Mouse (Mus musculus): ENCODE results near the gene St5.

St5 gene

GRCm38 (mm10) chr7:109523741-109524441 is 179.5 kb downstream of the St5 start:
- DNase-seq, result no peak

GRCm38 (mm10) chr7:109523304-109523703 is 180.1 kb downstream of the St5 start:
- DNase-seq, result no peak

- DNase-seq, result no peak
Observed at GRCm38 (mm10) chr7:109522084-109522483, 181.3 kb downstream of the St5 start.

- no peak for DNase-seq
Observed at GRCm38 (mm10) chr7:109519936-109520335, 183.5 kb downstream of the St5 start.

- peak; percentile 99 for DNase-seq
Observed at GRCm38 (mm10) chr7:109518838-109519696, 184.3 kb downstream of the St5 start, which contains the start of gene Rpl27a. TSS of gene Rpl27a (plus strand) at chr7:109519147.

- DNase-seq, result no peak
Observed at GRCm38 (mm10) chr7:109518036-109518681, 185.2 kb downstream of the St5 start.

- DNase-seq, result no peak
Observed at GRCm38 (mm10) chr7:109516500-109516899, 186.9 kb downstream of the St5 start.

- DNase-seq, result no peak
Observed at GRCm38 (mm10) chr7:109511838-109512237, 191.6 kb downstream of the St5 start.

- no peak for DNase-seq
Observed at GRCm38 (mm10) chr7:109510799-109511198, 192.6 kb downstream of the St5 start.

GRCm38 (mm10) chr7:109508034-109508433 is 195.4 kb downstream of the St5 start, which contains the start of gene Trim66:
TSS of gene Trim66 (minus strand) at chr7:109508134.
- DNase-seq, result no peak

GRCm38 (mm10) chr7:109507572-109507971 is 195.8 kb downstream of the St5 start:
- DNase-seq, result no peak

- no peak for DNase-seq
Observed at GRCm38 (mm10) chr7:109507119-109507518, 196.3 kb downstream of the St5 start.

GRCm38 (mm10) chr7:109497507-109497906 is 205.9 kb downstream of the St5 start:
- no peak for DNase-seq

GRCm38 (mm10) chr7:109493319-109494316 is 209.8 kb downstream of the St5 start:
- peak; percentile 73 for DNase-seq

- DNase-seq, result peak; percentile 34
Observed at GRCm38 (mm10) chr7:109492616-109493318, 210.6 kb downstream of the St5 start.

GRCm38 (mm10) chr7:109484221-109484620 is 219.2 kb downstream of the St5 start:
- no peak for DNase-seq

GRCm38 (mm10) chr7:109480765-109481197 is 222.6 kb downstream of the St5 start:
- DNase-seq, result no peak

GRCm38 (mm10) chr7:109477926-109478325 is 225.5 kb downstream of the St5 start:
- no peak for DNase-seq

Measured in cerebellum, adult 11-12 months (tissue).